Mouse (Mus musculus): ENCODE results near the gene Zc3h12d. TPM values are rescaled to one million over a fixed set of nuclear protein-coding genes. Genes with fewer than 3 reads are reported as not detected.
A peak's percentile ranks its signal among the peaks of the same experiment; 100 is the strongest.

The Zc3h12d gene
- polyA plus RNA-seq, 1 experiment from 2014 or later: 0.82 TPM

GRCm38 (mm10) chr10:7851891-7852290 is 19.6 kb downstream of the Zc3h12d start:
- H3K27me3 ChIP-seq (ENCODE audit: insufficient read depth, low read length): no peaks in the 10 kb centered on the region
- DNase-seq (no peak), ATAC-seq (no peak)
- H3K36me3 ChIP-seq (replicated peaks; ENCODE audit: insufficient read depth, low read length): no peaks in the 10 kb centered on the region
- H3K9me3 ChIP-seq (ENCODE audit: low read length): no peaks in the 10 kb centered on the region
- H3K9ac ChIP-seq (replicated peaks): no peak overlapping the region
- H3K4me1 ChIP-seq (ENCODE audit: insufficient read depth): peaks cover 15% of the 10 kb centered on the region
- TF ChIP-seq CTCF (IDR thresholded peaks at IDR 0.05; ENCODE audit: low read depth) (no peak), EP300 (IDR thresholded peaks at IDR 0.05; ENCODE audit: low read depth) (no peak)
- no peak overlapping the region for H3K27ac ChIP-seq (ENCODE audit: low read depth)
- no peak overlapping the region for H3K4me3 ChIP-seq (ENCODE audit: low read depth, low read length)
- H3K4me2 ChIP-seq (ENCODE audit: low read depth, low read length): no peak overlapping the region
- 49% methylated on average over 3 of the region's 3 CpGs for WGBS (ENCODE audit: insufficient replicate concordance)

GRCm38 (mm10) chr10:7860494-7860893 is 28.2 kb downstream of the Zc3h12d start:
- Histone ChIP-seq H3K36me3 (replicated peaks; ENCODE audit: insufficient read depth, low read length) (no peaks in the 10 kb centered on the region), H3K9ac (replicated peaks) (no peak overlapping the region), H3K4me2 (ENCODE audit: low read depth, low read length) (no peak overlapping the region), H3K4me1 (ENCODE audit: insufficient read depth) (no peaks in the 10 kb centered on the region), H3K9me3 (ENCODE audit: low read length) (no peaks in the 10 kb centered on the region), H3K27ac (ENCODE audit: low read depth) (no peak overlapping the region), H3K4me3 (ENCODE audit: low read depth, low read length) (no peak overlapping the region), H3K27me3 (ENCODE audit: insufficient read depth, low read length) (no peaks in the 10 kb centered on the region)
- TF ChIP-seq CTCF (IDR thresholded peaks at IDR 0.05; ENCODE audit: low read depth) (no peak), EP300 (IDR thresholded peaks at IDR 0.05; ENCODE audit: low read depth) (no peak)
- DNase-seq (peak; percentile 8), ATAC-seq (no peak)
- 71% methylated on average over 7 of the region's 7 CpGs for WGBS (ENCODE audit: insufficient replicate concordance)

GRCm38 (mm10) chr10:7861259-7861936 is 29.1 kb downstream of the Zc3h12d start:
- H3K9ac ChIP-seq (replicated peaks): no peak overlapping the region
- H3K27ac ChIP-seq (ENCODE audit: low read depth): no peak overlapping the region
- H3K9me3 ChIP-seq (ENCODE audit: low read length): no peaks in the 10 kb centered on the region
- no peaks in the 10 kb centered on the region for H3K36me3 ChIP-seq (replicated peaks; ENCODE audit: insufficient read depth, low read length)
- H3K4me1 ChIP-seq (ENCODE audit: insufficient read depth): no peaks in the 10 kb centered on the region
- DNase-seq (no peak), ATAC-seq (no peak)
- H3K27me3 ChIP-seq (ENCODE audit: insufficient read depth, low read length): 0 out of 2 replicates have a peak, but pooled peaks cover under 1% of the 10 kb centered on the region
- TF ChIP-seq CTCF (IDR thresholded peaks at IDR 0.05; ENCODE audit: low read depth) (no peak), EP300 (IDR thresholded peaks at IDR 0.05; ENCODE audit: low read depth) (no peak)
- 79% methylated on average over 14 of the region's 14 CpGs for WGBS (ENCODE audit: insufficient replicate concordance)
- no peak overlapping the region for H3K4me2 ChIP-seq (ENCODE audit: low read depth, low read length)
- no peak overlapping the region for H3K4me3 ChIP-seq (ENCODE audit: low read depth, low read length)

- DNase-seq: peak; percentile 7
- H3K9ac ChIP-seq (replicated peaks): no peak overlapping the region
- no peak overlapping the region for H3K4me2 ChIP-seq (ENCODE audit: low read depth, low read length)
- no peak overlapping the region for H3K27ac ChIP-seq (ENCODE audit: low read depth)
- no peak overlapping the region for H3K4me3 ChIP-seq (ENCODE audit: low read depth, low read length)
- ATAC-seq: no peak
- H3K36me3 ChIP-seq (replicated peaks; ENCODE audit: insufficient read depth, low read length): no peaks in the 10 kb centered on the region
- H3K4me1 ChIP-seq (ENCODE audit: insufficient read depth): no peaks in the 10 kb centered on the region
- TF ChIP-seq EP300 (IDR thresholded peaks at IDR 0.05; ENCODE audit: low read depth) (no peak), CTCF (IDR thresholded peaks at IDR 0.05; ENCODE audit: low read depth) (no peak)
- peaks cover 5% of the 10 kb centered on the region; the same call in 1 of the 2 replicates for H3K27me3 ChIP-seq (ENCODE audit: insufficient read depth, low read length)
- WGBS (ENCODE audit: insufficient replicate concordance): 89% methylated on average over 25 of the region's 25 CpGs
- H3K9me3 ChIP-seq (ENCODE audit: low read length): no peaks in the 10 kb centered on the region
These were observed 29.8 kb downstream of the Zc3h12d start for GRCm38 (mm10) chr10:7861937-7862657.

- WGBS (ENCODE audit: insufficient replicate concordance): 91% methylated on average over 6 of the region's 6 CpGs
- no peak overlapping the region for H3K9ac ChIP-seq (replicated peaks)
- no peaks in the 10 kb centered on the region for H3K4me1 ChIP-seq (ENCODE audit: insufficient read depth)
- H3K4me3 ChIP-seq (ENCODE audit: low read depth, low read length): no peak overlapping the region
- no peak overlapping the region for H3K4me2 ChIP-seq (ENCODE audit: low read depth, low read length)
- no peak for DNase-seq
- no peak for ATAC-seq
- H3K36me3 ChIP-seq (replicated peaks; ENCODE audit: insufficient read depth, low read length): no peaks in the 10 kb centered on the region
- no peaks in the 10 kb centered on the region for H3K9me3 ChIP-seq (ENCODE audit: low read length)
- TF ChIP-seq EP300 (IDR thresholded peaks at IDR 0.05; ENCODE audit: low read depth): no peak
- no peak for TF ChIP-seq CTCF (IDR thresholded peaks at IDR 0.05; ENCODE audit: low read depth)
- peaks cover 12% of the 10 kb centered on the region for H3K27me3 ChIP-seq (ENCODE audit: insufficient read depth, low read length)
- no peak overlapping the region for H3K27ac ChIP-seq (ENCODE audit: low read depth)
These were observed 31.1 kb downstream of the Zc3h12d start for GRCm38 (mm10) chr10:7863411-7863810.

- no peaks in the 10 kb centered on the region for H3K9me3 ChIP-seq (ENCODE audit: low read length)
- no peak overlapping the region for H3K4me3 ChIP-seq (ENCODE audit: low read depth, low read length)
- no peak overlapping the region for H3K4me2 ChIP-seq (ENCODE audit: low read depth, low read length)
- TF ChIP-seq EP300 (IDR thresholded peaks at IDR 0.05; ENCODE audit: low read depth) (no peak), CTCF (IDR thresholded peaks at IDR 0.05; ENCODE audit: low read depth) (no peak)
- peaks cover 12% of the 10 kb centered on the region for H3K27me3 ChIP-seq (ENCODE audit: insufficient read depth, low read length)
- H3K27ac ChIP-seq (ENCODE audit: low read depth): no peak overlapping the region
- WGBS (ENCODE audit: insufficient replicate concordance): 70% methylated on average over 6 of the region's 6 CpGs
- H3K36me3 ChIP-seq (replicated peaks; ENCODE audit: insufficient read depth, low read length): no peaks in the 10 kb centered on the region
- DNase-seq: peak; percentile 6
- H3K9ac ChIP-seq (replicated peaks): no peak overlapping the region
- no peaks in the 10 kb centered on the region for H3K4me1 ChIP-seq (ENCODE audit: insufficient read depth)
- no peak for ATAC-seq
These were observed 31.9 kb downstream of the Zc3h12d start for GRCm38 (mm10) chr10:7864184-7864583.

Data from liver, postnatal 0 days (tissue).